Mouse (Mus musculus): ENCODE data around the gene Bnipl.

DNA sequence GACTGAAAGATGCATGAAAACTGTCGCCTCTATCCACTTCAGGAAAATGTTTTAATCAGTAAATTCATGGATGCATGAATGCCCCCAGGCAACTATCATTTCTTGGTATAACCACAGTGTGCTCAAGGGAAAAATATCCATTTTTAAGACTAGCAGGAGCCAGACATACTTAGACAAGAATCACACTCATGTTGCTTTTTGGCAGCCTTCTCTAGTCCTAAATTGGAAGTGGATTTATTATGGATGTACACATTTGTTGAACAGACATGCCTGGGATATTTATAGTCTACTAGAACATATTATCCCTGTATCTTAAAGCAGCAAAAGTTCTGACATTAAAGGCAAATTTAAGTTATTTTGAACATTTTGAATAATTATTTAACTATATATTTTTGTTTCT lies 13.7 kb upstream of the Bnipl start:
- TF ChIP-seq POLR2A (IDR thresholded peaks at IDR 0.05; ENCODE audit: extremely low read depth, insufficient read depth, low read length) (no peak), CTCF (IDR thresholded peaks at IDR 0.05; ENCODE audit: extremely low read depth, insufficient read depth, low read length) (no peak)
